Mouse (Mus musculus): ENCODE data around the gene Vrtn. TPM values are rescaled to one million over a fixed set of nuclear protein-coding genes. Genes with fewer than 3 reads are reported as not detected.
A peak's percentile ranks its signal among the peaks of the same experiment; 100 is the strongest.

The Vrtn gene
- polyA plus RNA-seq, 1 experiment = 0.17 TPM

GRCm38 (mm10) chr12:84676011-84676410 is 35.2 kb downstream of the Vrtn start:
- TF ChIP-seq CTCF (IDR thresholded peaks at IDR 0.05; ENCODE audit: extremely low read depth, insufficient read depth, low read length) = no peak
- no peak for TF ChIP-seq POLR2A (IDR thresholded peaks at IDR 0.05; ENCODE audit: extremely low read depth, insufficient read depth, low read length)
- H3K4me3 ChIP-seq (ENCODE audit: insufficient read depth, low read length) = no peak overlapping the region
- H3K27ac ChIP-seq (ENCODE audit: insufficient read depth, low read length) = no peak overlapping the region
- no peaks in the 10 kb centered on the region; the same call in 1 of the 2 replicates for H3K4me1 ChIP-seq (ENCODE audit: control insufficient read depth, insufficient read depth, low read length)

DNA sequence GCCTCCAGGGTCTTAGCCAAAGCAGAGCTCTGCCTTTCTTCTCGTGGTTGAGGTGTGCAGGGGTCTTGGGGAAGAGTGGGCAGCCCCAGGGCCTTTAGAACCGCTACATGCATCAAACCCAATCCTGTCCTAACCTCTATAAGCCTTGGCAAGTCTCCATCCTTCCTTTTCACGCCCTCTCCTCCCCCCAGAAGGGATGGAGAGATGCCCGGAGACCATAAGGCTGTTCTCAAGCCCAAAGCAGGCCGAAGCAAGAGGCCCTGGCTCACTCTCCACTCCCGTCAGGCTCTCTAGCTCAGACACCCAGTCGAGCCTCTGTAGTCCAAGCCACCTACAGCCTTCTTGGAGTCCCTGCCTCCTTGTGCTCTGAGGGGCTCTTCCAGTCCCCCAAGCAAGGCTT is 43.8 kb downstream of the Vrtn start:
- H3K4me3 ChIP-seq (ENCODE audit: insufficient read depth, low read length) = no peak overlapping the region
- no peak overlapping the region for H3K27ac ChIP-seq (ENCODE audit: insufficient read depth, low read length)
- no peak for TF ChIP-seq POLR2A (IDR thresholded peaks at IDR 0.05; ENCODE audit: extremely low read depth, insufficient read depth, low read length)
- no peak for TF ChIP-seq CTCF (IDR thresholded peaks at IDR 0.05; ENCODE audit: extremely low read depth, insufficient read depth, low read length)
- H3K4me1 ChIP-seq (ENCODE audit: control insufficient read depth, insufficient read depth, low read length) = no peaks in the 10 kb centered on the region

DNA sequence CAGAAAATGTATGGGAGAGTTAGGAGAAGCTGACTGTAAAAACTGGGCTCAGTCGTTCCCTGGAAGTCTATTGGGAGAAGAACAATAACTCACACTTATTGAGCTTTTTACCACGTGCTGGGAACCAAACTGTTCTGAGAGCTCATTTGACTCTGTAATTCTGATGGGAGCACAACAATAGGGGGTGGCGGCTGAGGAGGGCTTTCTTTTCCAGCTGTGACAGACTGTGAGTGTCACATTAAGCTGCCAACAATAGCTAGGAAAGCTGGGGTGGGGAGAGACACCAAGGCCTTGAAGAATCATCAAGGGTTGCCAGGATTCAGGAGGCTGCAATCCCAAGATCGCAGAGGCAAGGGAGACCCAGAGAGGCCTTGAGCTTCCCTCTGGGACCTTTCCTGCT is 45.4 kb downstream of the Vrtn start:
- Histone ChIP-seq H3K27ac (ENCODE audit: insufficient read depth, low read length) (no peak overlapping the region), H3K4me1 (ENCODE audit: control insufficient read depth, insufficient read depth, low read length) (no peaks in the 10 kb centered on the region), H3K4me3 (ENCODE audit: insufficient read depth, low read length) (no peak overlapping the region)
- TF ChIP-seq CTCF (IDR thresholded peaks at IDR 0.05; ENCODE audit: extremely low read depth, insufficient read depth, low read length) (no peak), POLR2A (IDR thresholded peaks at IDR 0.05; ENCODE audit: extremely low read depth, insufficient read depth, low read length) (no peak)

DNA sequence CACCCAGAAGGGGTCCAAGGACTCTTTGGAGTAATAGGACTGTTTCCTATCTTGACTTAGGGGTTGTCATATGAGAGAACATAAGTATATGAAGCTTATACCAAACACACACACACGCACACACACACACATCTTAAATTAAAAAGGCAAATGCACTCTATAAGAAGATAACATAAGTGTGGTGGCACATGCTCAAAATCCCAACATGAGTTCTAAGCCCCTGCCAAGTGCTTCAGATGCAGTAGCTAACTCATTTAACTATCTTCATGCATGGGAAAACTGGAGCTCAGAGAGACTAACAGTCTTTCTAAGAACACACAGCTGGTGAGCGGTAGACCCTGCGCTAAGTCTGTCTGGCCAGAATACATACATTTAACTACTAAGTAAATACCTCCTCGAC is 46.7 kb downstream of the Vrtn start:
- H3K4me1 ChIP-seq (ENCODE audit: control insufficient read depth, insufficient read depth, low read length) = no peaks in the 10 kb centered on the region
- H3K4me3 ChIP-seq (ENCODE audit: insufficient read depth, low read length) = no peak overlapping the region
- H3K27ac ChIP-seq (ENCODE audit: insufficient read depth, low read length) = no peak overlapping the region
- TF ChIP-seq CTCF (IDR thresholded peaks at IDR 0.05; ENCODE audit: extremely low read depth, insufficient read depth, low read length) = no peak

GRCm38 (mm10) chr12:84689051-84689450 is 48.2 kb downstream of the Vrtn start:
- TF ChIP-seq POLR2A (IDR thresholded peaks at IDR 0.05; ENCODE audit: extremely low read depth, insufficient read depth, low read length) = no peak
- TF ChIP-seq CTCF (IDR thresholded peaks at IDR 0.05; ENCODE audit: extremely low read depth, insufficient read depth, low read length) = no peak
- Histone ChIP-seq H3K4me3 (ENCODE audit: insufficient read depth, low read length) (no peak overlapping the region), H3K27ac (ENCODE audit: insufficient read depth, low read length) (no peak overlapping the region), H3K4me1 (ENCODE audit: control insufficient read depth, insufficient read depth, low read length) (no peaks in the 10 kb centered on the region)

- TF ChIP-seq POLR2A (IDR thresholded peaks at IDR 0.05; ENCODE audit: extremely low read depth, insufficient read depth, low read length) = no peak
- no peak for TF ChIP-seq CTCF (IDR thresholded peaks at IDR 0.05; ENCODE audit: extremely low read depth, insufficient read depth, low read length)
- H3K27ac ChIP-seq (ENCODE audit: insufficient read depth, low read length) = no peak overlapping the region
- no peaks in the 10 kb centered on the region for H3K4me1 ChIP-seq (ENCODE audit: control insufficient read depth, insufficient read depth, low read length)
- H3K4me3 ChIP-seq (ENCODE audit: insufficient read depth, low read length) = no peak overlapping the region
These were observed 50.5 kb downstream of the Vrtn start for GRCm38 (mm10) chr12:84691347-84691746.

DNA sequence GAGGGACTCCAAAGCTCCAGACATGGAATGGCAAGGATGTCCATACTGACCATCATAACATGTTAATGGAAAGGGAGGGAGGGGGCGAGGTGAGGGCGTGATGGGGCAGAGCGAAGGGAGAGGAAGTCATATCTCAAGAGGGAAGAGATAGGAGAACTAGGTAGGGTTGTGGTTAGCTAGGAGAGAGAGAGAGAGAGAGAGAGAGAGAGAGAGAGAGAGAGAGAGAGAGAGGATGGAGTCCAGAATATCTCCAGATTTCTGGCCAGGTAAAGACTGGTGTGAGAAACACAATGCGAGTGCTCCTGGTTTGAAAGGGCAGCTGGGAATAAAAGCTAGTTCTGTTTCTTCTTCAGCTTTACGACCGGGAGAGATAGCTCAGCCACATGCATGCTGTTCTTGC is 51.3 kb downstream of the Vrtn start:
- H3K4me3 ChIP-seq (ENCODE audit: insufficient read depth, low read length) = no peak overlapping the region
- H3K27ac ChIP-seq (ENCODE audit: insufficient read depth, low read length) = no peak overlapping the region
- TF ChIP-seq POLR2A (IDR thresholded peaks at IDR 0.05; ENCODE audit: extremely low read depth, insufficient read depth, low read length) = no peak
- no peak for TF ChIP-seq CTCF (IDR thresholded peaks at IDR 0.05; ENCODE audit: extremely low read depth, insufficient read depth, low read length)
- no peaks in the 10 kb centered on the region for H3K4me1 ChIP-seq (ENCODE audit: control insufficient read depth, insufficient read depth, low read length)

- H3K27ac ChIP-seq (ENCODE audit: insufficient read depth, low read length) = no peak within 1 kb of the TSS
- H3K4me1 ChIP-seq (ENCODE audit: control insufficient read depth, insufficient read depth, low read length) = no peaks in the 10 kb centered on the region
- peak within 1 kb of the TSS; percentile 25 for H3K4me3 ChIP-seq (ENCODE audit: insufficient read depth, low read length)
- TF ChIP-seq CTCF (IDR thresholded peaks at IDR 0.05; ENCODE audit: extremely low read depth, insufficient read depth, low read length) (no peak), POLR2A (IDR thresholded peaks at IDR 0.05; ENCODE audit: extremely low read depth, insufficient read depth, low read length) (no peak)
These were observed 57.7 kb downstream of the Vrtn start, which contains the start of gene Syndig1l for GRCm38 (mm10) chr12:84698319-84699081. Syndig1l (minus strand) TSS chr12:84698831.

Other genes starting within 250 kb of the Vrtn start
- 20.3 and 24.6 TPM in 2 replicates for gene Entpd5, start 232.0 kb upstream of the Vrtn start, polyA plus RNA-seq (2012; rRNA removed)
- gene Bbof1, start 231.9 kb upstream of the Vrtn start, polyA plus RNA-seq (2012; rRNA removed) = 7.5 and 7.8 TPM in 2 replicates
- 14.4 and 15.1 TPM in 2 replicates for gene Rnf113a2, start 223.8 kb upstream of the Vrtn start, polyA plus RNA-seq (2012; rRNA removed)
- gene Aldh6a1, start 190.0 kb upstream of the Vrtn start, polyA plus RNA-seq (2012; rRNA removed) = 55.8 and 56.9 TPM in 2 replicates
- 31.4 and 41.0 TPM in 2 replicates for gene Lin52, start 189.6 kb upstream of the Vrtn start, polyA plus RNA-seq (2012; rRNA removed)
- gene Vsx2, start 71.3 kb upstream of the Vrtn start, polyA plus RNA-seq (2012; rRNA removed) = 0.25 TPM in 2 replicates
- 23.6 and 24.8 TPM in 2 replicates for gene Abcd4, start 23.6 kb upstream of the Vrtn start, polyA plus RNA-seq (2012; rRNA removed)
- 3.2 and 29.8 TPM in 2 replicates for gene Syndig1l, start 57.8 kb downstream of the Vrtn start, polyA plus RNA-seq (2012; rRNA removed)
- gene Npc2, start 132.1 kb downstream of the Vrtn start, polyA plus RNA-seq (2012; rRNA removed) = 45.5 and 50.0 TPM in 2 replicates
- gene Isca2, start 132.2 kb downstream of the Vrtn start, polyA plus RNA-seq (2012; rRNA removed) = 83.0 and 86.3 TPM in 2 replicates
- gene Ltbp2, start 235.5 kb downstream of the Vrtn start, polyA plus RNA-seq (2012; rRNA removed) = 0.38 and 0.42 TPM in 2 replicates